Mouse (Mus musculus) spleen, adult 2 months (tissue): ENCODE results near the gene Kit.

Experiments used
- CTCF ChIP-seq: fragments of 200-500 bp; IDR thresholded peaks from 2 replicates; pipeline ENCODE4 v1.5.1; 2011; ENCODE audit warnings: mild to moderate bottlenecking, inconsistent platforms; ENCODE audit not compliant: insufficient read depth, insufficient read length, insufficient replicate concordance; ENCODE audit errors: extremely low read depth
- POLR2A ChIP-seq: fragments of 200-500 bp; IDR thresholded peaks from 2 replicates; pipeline ENCODE4 v1.6.1; 2011; ENCODE audit warnings: low read depth, low read length, inconsistent platforms

DNA sequence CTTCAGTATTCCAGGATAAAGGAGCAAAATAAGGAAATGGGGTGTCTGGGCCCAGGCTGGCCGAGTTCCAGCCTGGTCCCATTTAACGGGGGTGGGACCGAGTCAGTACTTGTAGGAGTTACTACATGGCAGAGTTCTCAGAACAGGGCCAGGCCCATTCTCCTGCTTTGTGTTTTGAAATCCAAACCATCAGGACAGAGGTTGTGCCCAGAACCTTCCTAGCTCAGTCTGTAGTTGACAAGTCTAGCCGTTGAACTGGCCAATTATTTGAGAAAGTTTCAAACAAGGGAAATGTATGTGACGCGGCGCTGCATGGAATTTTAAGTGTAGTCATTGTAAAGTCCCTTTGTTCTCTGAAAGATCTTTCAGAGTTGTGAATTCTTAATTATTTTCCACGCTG, 75.8 kb downstream of the Kit start:
- TF ChIP-seq POLR2A (no peak), CTCF (no peak)
